Mouse (Mus musculus) midbrain, embryonic 13.5 days (tissue): ENCODE results near the gene Psmd2. TPM values are rescaled to one million over a fixed set of nuclear protein-coding genes. Genes with fewer than 3 reads are reported as not detected.

Source experiments
- ATAC-seq: fragments of 200-750 bp; cut with Nextera tagmentation; 2 replicates; pipeline ENCODE4 v1.8.0; 2017; ENCODE audit warnings: mild to moderate bottlenecking, moderate TSS enrichment, moderate library complexity
- H3K27ac ChIP-seq: fragments of 300-500 bp; sonication (generic); 2 replicates; pipeline ENCODE4 v1.5.1; 2015; ENCODE audit warnings: inconsistent platforms, mild to moderate bottlenecking, moderate library complexity
- H3K27me3 ChIP-seq: fragments of 300-500 bp; sonication (generic); 2 replicates; pipeline ENCODE4 v1.6.1; 2015; ENCODE audit warnings: mild to moderate bottlenecking, inconsistent platforms
- H3K36me3 ChIP-seq: fragments of 300-500 bp; sonication (generic); 2 replicates; pipeline ENCODE4 v1.6.1; 2015; ENCODE audit warnings: mild to moderate bottlenecking, inconsistent platforms
- H3K4me1 ChIP-seq: fragments of 300-500 bp; sonication (generic); replicated peaks from 2 replicates; pipeline ENCODE4 v1.6.1; 2015; ENCODE audit warnings: inconsistent platforms
- H3K4me2 ChIP-seq: fragments of 300-500 bp; sonication (generic); replicated peaks from 2 replicates; pipeline ENCODE4 v1.6.1; 2015; ENCODE audit warnings: moderate library complexity, mild to moderate bottlenecking, inconsistent platforms
- H3K4me3 ChIP-seq: fragments of 300-500 bp; sonication (generic); replicated peaks from 2 replicates; pipeline ENCODE4 v1.5.1; 2015; ENCODE audit warnings: mild to moderate bottlenecking, inconsistent platforms
- H3K9ac ChIP-seq: fragments of 300-500 bp; sonication (generic); replicated peaks from 2 replicates; pipeline ENCODE4 v1.6.1; 2015; ENCODE audit warnings: mild to moderate bottlenecking, inconsistent platforms
- H3K9me3 ChIP-seq: fragments of 300-500 bp; sonication (generic); 2 replicates; pipeline ENCODE4 v1.6.1; 2016; ENCODE audit warnings: mild to moderate bottlenecking, inconsistent platforms
- WGBS: fragments of 180-500 bp; shearing (Covaris S2); methylation state at CpG from one replicate; pipeline ENCODE4 v1.1.7; 2015; 5-methylcytosine and 5-hydroxymethylcytosine counted together
- microRNA counts: library from miRNA; unstranded; fragments of <30 nt; microRNA quantifications from one replicate; lab custom pipeline; 2016
- microRNA-seq: library from miRNA; unstranded; fragments of <30 nt; microRNA quantifications from one replicate; pipeline ENCODE4, GENCODE M21; 2016
- polyA plus RNA-seq: library from polyadenylated mRNA; unstranded; fragments of >200 nt; fragmentation: Nextera tagmentation; extraction: Ambion mirVana; gene quantifications from 2 replicates; pipeline ENCODE4 v1.2.1, GENCODE M21; 2015

Psmd2 gene
- polyA plus RNA-seq, 1 experiment from 2014 or later, result 380 TPM

GRCm38 (mm10) chr16:20706407-20707055, 55.1 kb downstream of the Psmd2 start:
- no peak overlapping the region for H3K27ac ChIP-seq
- H3K36me3 ChIP-seq, result peaks cover 77% of the 10 kb centered on the region
- no peaks in the 10 kb centered on the region for H3K9me3 ChIP-seq
- no peak overlapping the region for H3K4me3 ChIP-seq
- WGBS, result 90% methylated on average over 2 of the region's 2 CpGs
- H3K4me2 ChIP-seq, result no peak overlapping the region
- H3K4me1 ChIP-seq, result peaks cover 18% of the 10 kb centered on the region
- no peaks in the 10 kb centered on the region for H3K27me3 ChIP-seq
- no peak for ATAC-seq
- no peak overlapping the region for H3K9ac ChIP-seq

- Histone ChIP-seq H3K36me3 (peaks cover 86% of the 10 kb centered on the region), H3K9me3 (no peaks in the 10 kb centered on the region), H3K4me1 (peaks cover 2% of the 10 kb centered on the region; the same call in 1 of the 2 replicates), H3K9ac (no peak overlapping the region), H3K27me3 (no peaks in the 10 kb centered on the region), H3K27ac (no peak overlapping the region), H3K4me2 (no peak overlapping the region), H3K4me3 (no peak overlapping the region)
- peak; percentile 22; the same call in 1 of the 2 replicates for ATAC-seq
- 91% methylated on average over 21 of the region's 21 CpGs for WGBS
Observed at GRCm38 (mm10) chr16:20708220-20708938, 56.9 kb downstream of the Psmd2 start.

- 74% methylated on average over 19 of the region's 19 CpGs for WGBS
- H3K4me2 ChIP-seq, result no peak overlapping the region
- ATAC-seq, result peak; percentile 77
- peaks cover 10% of the 10 kb centered on the region for H3K4me1 ChIP-seq
- H3K27ac ChIP-seq, result no peak overlapping the region
- no peaks in the 10 kb centered on the region for H3K27me3 ChIP-seq
- no peak overlapping the region for H3K4me3 ChIP-seq
- peaks cover 78% of the 10 kb centered on the region for H3K36me3 ChIP-seq
- no peak overlapping the region for H3K9ac ChIP-seq
- no peaks in the 10 kb centered on the region for H3K9me3 ChIP-seq
Observed at GRCm38 (mm10) chr16:20708939-20709734, 57.7 kb downstream of the Psmd2 start.

- H3K27ac ChIP-seq, result no peak overlapping the region
- H3K4me2 ChIP-seq, result no peak overlapping the region
- WGBS, result 96% methylated on average over 11 of the region's 11 CpGs
- peaks cover 67% of the 10 kb centered on the region for H3K36me3 ChIP-seq
- ATAC-seq, result no peak
- H3K27me3 ChIP-seq, result no peaks in the 10 kb centered on the region
- H3K9ac ChIP-seq, result no peak overlapping the region
- H3K4me3 ChIP-seq, result no peak overlapping the region
- H3K4me1 ChIP-seq, result peaks cover 22% of the 10 kb centered on the region
- no peaks in the 10 kb centered on the region for H3K9me3 ChIP-seq
Observed at GRCm38 (mm10) chr16:20710370-20710769, 58.9 kb downstream of the Psmd2 start.

GRCm38 (mm10) chr16:20710810-20711209, 59.4 kb downstream of the Psmd2 start:
- peaks cover 27% of the 10 kb centered on the region for H3K4me1 ChIP-seq
- H3K9me3 ChIP-seq, result no peaks in the 10 kb centered on the region
- H3K4me2 ChIP-seq, result no peak overlapping the region
- H3K27me3 ChIP-seq, result no peaks in the 10 kb centered on the region
- peaks cover 63% of the 10 kb centered on the region for H3K36me3 ChIP-seq
- no peak overlapping the region for H3K27ac ChIP-seq
- no peak overlapping the region for H3K4me3 ChIP-seq
- WGBS, result 92% methylated on average over 4 of the region's 4 CpGs
- ATAC-seq, result no peak
- no peak overlapping the region for H3K9ac ChIP-seq

- Histone ChIP-seq H3K4me1 (peaks cover 36% of the 10 kb centered on the region), H3K4me3 (no peak overlapping the region), H3K36me3 (peaks cover 49% of the 10 kb centered on the region), H3K27ac (no peak overlapping the region; the same call in 1 of the 2 replicates), H3K27me3 (no peaks in the 10 kb centered on the region), H3K9me3 (no peaks in the 10 kb centered on the region), H3K9ac (no peak overlapping the region), H3K4me2 (no peak overlapping the region)
- ATAC-seq, result no peak
- WGBS, result 72% methylated on average over 9 of the region's 9 CpGs
Observed at GRCm38 (mm10) chr16:20712190-20712589, 60.7 kb downstream of the Psmd2 start.

- 91% methylated on average over 7 of the region's 7 CpGs for WGBS
- H3K9me3 ChIP-seq, result no peaks in the 10 kb centered on the region
- peaks cover 37% of the 10 kb centered on the region for H3K4me1 ChIP-seq
- H3K36me3 ChIP-seq, result peaks cover 42% of the 10 kb centered on the region
- no peak overlapping the region for H3K4me2 ChIP-seq
- ATAC-seq, result no peak
- H3K4me3 ChIP-seq, result no peak overlapping the region
- H3K27me3 ChIP-seq, result no peaks in the 10 kb centered on the region
- no peak overlapping the region for H3K9ac ChIP-seq
- H3K27ac ChIP-seq, result no peak overlapping the region
Observed at GRCm38 (mm10) chr16:20712889-20713288, 61.4 kb downstream of the Psmd2 start.

MicroRNAs encoded within 50 kb of the gene (microRNA counts, 519-probe panel; counts per million panel counts)
- microRNA mmu-miR-1224 (lab: Ali Mortazavi, UCI), result 2,530 counts per million, percentile 62 among the panel's probes with 10 or more counts

Small RNA genes lying within 50 kb of the gene (microRNA-seq; reads per million reads assigned to microRNA genes)
- 18.4 reads per million, percentile 35 among the genes with 10 or more reads in this experiment for gene Mir1224

Other genes starting within 250 kb of the Psmd2 start
- gene Abcc5, start 225.3 kb upstream of the Psmd2 start, polyA plus RNA-seq, result 141 and 150 TPM in 2 replicates
- 105 and 111 TPM in 2 replicates for gene Eif2b5, start 152.8 kb upstream of the Psmd2 start, polyA plus RNA-seq
- 44.0 and 49.1 TPM in 2 replicates for gene Dvl3, start 134.7 kb upstream of the Psmd2 start, polyA plus RNA-seq
- gene Ap2m1, start 116.2 kb upstream of the Psmd2 start, polyA plus RNA-seq, result 1,112 and 1,165 TPM in 2 replicates
- gene Abcf3, start 103.1 kb upstream of the Psmd2 start, polyA plus RNA-seq, result 77.6 and 79.4 TPM in 2 replicates
- 9.9 and 11.9 TPM in 2 replicates for gene Vwa5b2, start 62.2 kb upstream of the Psmd2 start, polyA plus RNA-seq
- 14.9 and 15.1 TPM in 2 replicates for gene Eef1akmt4, start 40.1 kb upstream of the Psmd2 start, polyA plus RNA-seq
- not detected in 2 replicates for gene Gm49333, start 40.0 kb upstream of the Psmd2 start, polyA plus RNA-seq
- 40.6 and 43.5 TPM in 2 replicates for gene Alg3, start 39.9 kb upstream of the Psmd2 start, polyA plus RNA-seq
- gene Camk2n2, start 30.4 kb upstream of the Psmd2 start, polyA plus RNA-seq, result 15.1 and 17.6 TPM in 2 replicates
- 12.1 TPM in 2 replicates for gene Ece2, start 21.8 kb upstream of the Psmd2 start, polyA plus RNA-seq
- 148 and 162 TPM in 2 replicates for gene Eif4g1, start 16.7 kb downstream of the Psmd2 start, polyA plus RNA-seq
- 35.7 and 37.3 TPM in 2 replicates for gene Fam131a, start 41.6 kb downstream of the Psmd2 start, polyA plus RNA-seq
- 86.3 and 87.9 TPM in 2 replicates for gene Polr2h, start 66.0 kb downstream of the Psmd2 start, polyA plus RNA-seq
- 20.6 and 32.0 TPM in 2 replicates for gene Clcn2, start 66.1 kb downstream of the Psmd2 start, polyA plus RNA-seq
- 3.8 and 4.3 TPM in 2 replicates for gene Chrd, start 81.5 kb downstream of the Psmd2 start, polyA plus RNA-seq
- gene Thpo, start 82.9 kb downstream of the Psmd2 start, polyA plus RNA-seq, result 0.71 and 1.4 TPM in 2 replicates